Mouse (Mus musculus): ENCODE measurements around the gene Casc3.

Gene Casc3

DNA sequence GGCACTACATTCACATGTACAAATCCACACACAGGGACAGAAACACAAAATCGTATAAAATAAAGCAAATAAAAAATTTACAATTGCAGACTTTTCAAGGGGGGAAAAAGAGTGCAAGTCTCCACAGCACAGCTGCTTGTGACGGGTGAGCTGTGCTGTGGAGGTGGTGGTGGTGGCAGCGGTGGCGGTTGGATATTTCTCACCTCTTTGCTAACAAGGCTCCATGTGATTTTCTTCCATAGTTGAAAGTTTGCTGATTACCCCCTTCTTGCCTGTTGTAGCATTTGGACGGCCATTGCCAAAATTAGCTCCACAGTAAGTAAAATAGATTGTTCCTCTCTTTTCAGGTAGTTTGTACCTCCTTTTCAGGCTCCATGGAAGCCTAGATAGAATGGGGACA lies at the start of gene Casc3:
Gene Casc3, plus strand, starts transcription at position 301 of the 400 bp plus-strand sequence.
- no peak for DNase-seq (ENCODE audit: low spot score)

DNA sequence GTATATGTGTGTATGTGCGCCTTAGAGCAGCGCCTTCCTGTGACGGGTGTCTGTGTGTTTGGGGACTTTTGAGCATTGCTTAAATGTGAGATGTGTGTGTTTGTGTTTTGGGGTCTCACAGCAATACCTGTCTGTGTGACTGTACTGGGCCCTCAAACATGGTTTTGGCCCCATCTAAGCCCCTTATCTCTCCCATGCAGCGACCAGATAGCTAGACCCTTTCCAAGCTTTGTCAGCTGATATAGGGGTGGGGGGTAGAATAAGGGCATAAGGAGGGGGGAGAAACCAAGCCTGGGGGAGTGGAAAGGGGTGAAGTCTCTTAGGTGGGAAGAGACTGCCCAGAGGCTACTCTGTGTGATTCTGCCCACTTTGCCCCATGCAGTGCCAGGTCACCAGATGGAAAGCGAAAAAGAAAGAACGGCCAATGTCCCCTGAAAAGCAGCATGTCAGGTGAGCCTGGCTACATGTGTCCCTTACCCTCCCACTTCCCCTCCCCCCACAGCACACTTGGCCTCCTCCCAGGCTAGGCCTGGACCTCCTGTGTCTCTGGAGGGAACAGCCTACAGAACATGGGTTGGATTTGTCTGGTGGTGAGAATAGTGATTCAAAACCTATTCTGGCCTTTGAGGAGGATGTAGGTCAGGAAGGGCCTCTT lies 48.9 kb upstream of the Casc3 start:
- no peak for DNase-seq (ENCODE audit: low spot score)

- DNase-seq (ENCODE audit: low spot score): no peak
Measured at GRCm38 (mm10) chr11:98756711-98757110, 48.0 kb upstream of the Casc3 start.

DNA sequence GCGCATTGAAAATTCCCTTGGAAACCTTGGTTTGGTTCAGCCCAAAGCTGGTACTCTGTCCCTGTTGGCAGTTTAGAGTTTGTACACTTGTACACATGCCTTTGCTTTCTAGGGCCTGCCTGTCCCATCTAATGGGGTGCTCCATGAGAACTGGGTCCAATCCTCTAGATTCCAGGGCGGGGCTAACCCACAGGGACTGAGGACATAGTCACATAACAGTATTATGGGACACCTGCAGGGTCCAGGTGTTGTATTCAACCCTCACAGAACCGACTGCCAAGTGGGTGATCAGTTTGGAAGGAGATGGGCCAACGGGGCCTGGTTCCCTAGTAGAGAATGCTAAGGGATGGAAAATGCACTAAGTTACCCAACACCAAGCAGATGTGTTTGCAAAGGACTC lies 42.8 kb upstream of the Casc3 start:
- DNase-seq (ENCODE audit: low spot score): no peak

DNA sequence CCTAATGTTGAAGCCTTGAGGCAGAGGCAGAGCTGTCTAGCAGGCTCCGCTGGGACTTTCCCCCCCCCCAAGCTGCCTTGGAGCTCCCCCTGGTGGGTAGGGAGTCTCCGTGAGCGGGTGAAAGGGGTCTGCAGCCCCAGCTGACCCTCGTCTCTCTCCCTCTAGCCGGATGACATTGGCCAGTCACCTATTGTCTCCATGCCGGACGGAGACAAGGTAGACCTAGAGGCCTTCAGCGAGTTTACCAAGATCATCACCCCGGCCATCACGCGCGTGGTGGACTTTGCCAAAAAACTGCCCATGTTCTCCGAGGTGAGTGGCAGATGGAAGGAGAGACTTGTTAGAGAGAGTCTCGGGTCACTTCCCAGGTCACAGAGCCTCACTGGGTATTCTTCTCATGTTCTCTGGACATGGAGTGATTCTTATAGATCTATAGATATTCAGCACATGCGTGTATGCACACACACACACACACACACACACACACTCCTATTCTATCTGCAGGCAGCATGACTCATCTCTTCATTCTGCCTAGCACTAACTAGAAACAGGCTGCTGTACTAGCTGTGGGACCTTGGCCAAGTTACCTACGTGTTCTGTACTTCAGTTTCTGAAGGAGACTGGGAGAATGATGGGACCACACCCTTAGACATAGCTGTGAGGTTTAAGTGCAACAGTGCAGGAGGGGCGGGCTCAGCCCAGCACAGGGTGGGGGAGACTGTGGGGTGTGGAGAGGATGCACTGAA lies 41.8 kb upstream of the Casc3 start:
- DNase-seq (ENCODE audit: low spot score): no peak

GRCm38 (mm10) chr11:98763502-98763861 lies 41.2 kb upstream of the Casc3 start:
- DNase-seq (ENCODE audit: low spot score): no peak

- DNase-seq (ENCODE audit: low spot score): no peak
Measured at GRCm38 (mm10) chr11:98764091-98764490, 40.6 kb upstream of the Casc3 start.

- DNase-seq (ENCODE audit: low spot score): no peak
Measured at GRCm38 (mm10) chr11:98764746-98765145, 40.0 kb upstream of the Casc3 start.

GRCm38 (mm10) chr11:98765421-98766309 lies 39.0 kb upstream of the Casc3 start:
- no peak for DNase-seq (ENCODE audit: low spot score)

DNA sequence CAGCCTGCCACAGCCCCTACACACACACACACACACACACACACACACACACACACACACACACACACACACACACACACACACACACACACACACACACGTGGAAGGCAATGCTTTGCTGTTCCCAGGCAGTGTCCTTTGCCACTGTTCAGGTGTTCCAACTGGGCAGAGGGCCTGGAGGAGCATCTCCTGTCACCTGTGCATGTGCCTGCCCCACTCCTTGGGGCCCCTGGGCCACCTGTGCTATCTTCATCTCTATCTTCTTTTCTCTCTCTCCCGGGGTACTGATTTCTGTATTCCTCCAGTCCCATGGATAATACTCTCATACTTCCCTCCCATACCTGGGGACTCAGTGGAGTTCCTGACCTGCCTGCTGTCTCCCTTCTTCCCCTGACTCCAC lies 38.4 kb upstream of the Casc3 start:
- no peak for DNase-seq (ENCODE audit: low spot score)

- no peak for DNase-seq (ENCODE audit: low spot score)
Measured at GRCm38 (mm10) chr11:98766816-98767215, 37.9 kb upstream of the Casc3 start.

DNA sequence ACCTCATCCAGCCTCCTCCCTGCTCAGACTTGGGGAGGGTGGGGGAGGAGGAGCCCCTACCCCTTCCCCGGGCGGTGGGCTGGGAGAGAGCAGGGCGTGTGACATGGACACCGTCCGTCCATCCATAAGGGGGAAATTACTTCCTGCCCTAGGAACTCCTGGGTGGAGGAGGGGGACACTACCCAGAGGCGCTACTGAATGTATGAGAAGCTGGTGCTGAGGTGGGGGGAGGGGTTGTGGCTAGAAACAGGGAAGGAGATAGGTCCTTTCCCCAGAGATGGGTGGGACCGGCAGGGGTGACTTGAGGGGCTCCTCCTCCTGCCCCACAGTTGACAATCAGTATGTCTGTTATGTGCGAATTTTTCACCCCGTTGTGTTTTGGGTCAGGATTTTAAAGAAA lies 37.4 kb upstream of the Casc3 start:
- DNase-seq (ENCODE audit: low spot score): no peak

DNA sequence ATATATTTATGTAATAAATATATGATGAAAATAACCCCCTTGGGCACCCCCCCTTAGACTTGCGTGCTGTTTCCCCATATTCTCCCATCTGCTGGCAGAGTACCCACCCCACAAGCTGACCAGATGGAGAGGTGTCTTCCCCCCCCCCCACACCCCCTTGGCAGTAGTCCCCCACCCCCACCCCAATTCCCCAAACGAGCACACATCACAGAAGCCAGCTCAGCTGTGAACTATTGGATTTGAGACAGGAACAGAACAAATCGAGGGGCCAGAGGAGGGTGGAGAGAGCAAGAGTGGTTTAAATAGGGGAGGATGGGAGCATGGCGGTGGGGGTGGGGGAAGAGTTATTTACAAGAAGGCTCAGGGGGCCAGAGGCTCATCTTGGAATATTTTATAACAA lies 37.0 kb upstream of the Casc3 start:
- no peak for DNase-seq (ENCODE audit: low spot score)

DNA sequence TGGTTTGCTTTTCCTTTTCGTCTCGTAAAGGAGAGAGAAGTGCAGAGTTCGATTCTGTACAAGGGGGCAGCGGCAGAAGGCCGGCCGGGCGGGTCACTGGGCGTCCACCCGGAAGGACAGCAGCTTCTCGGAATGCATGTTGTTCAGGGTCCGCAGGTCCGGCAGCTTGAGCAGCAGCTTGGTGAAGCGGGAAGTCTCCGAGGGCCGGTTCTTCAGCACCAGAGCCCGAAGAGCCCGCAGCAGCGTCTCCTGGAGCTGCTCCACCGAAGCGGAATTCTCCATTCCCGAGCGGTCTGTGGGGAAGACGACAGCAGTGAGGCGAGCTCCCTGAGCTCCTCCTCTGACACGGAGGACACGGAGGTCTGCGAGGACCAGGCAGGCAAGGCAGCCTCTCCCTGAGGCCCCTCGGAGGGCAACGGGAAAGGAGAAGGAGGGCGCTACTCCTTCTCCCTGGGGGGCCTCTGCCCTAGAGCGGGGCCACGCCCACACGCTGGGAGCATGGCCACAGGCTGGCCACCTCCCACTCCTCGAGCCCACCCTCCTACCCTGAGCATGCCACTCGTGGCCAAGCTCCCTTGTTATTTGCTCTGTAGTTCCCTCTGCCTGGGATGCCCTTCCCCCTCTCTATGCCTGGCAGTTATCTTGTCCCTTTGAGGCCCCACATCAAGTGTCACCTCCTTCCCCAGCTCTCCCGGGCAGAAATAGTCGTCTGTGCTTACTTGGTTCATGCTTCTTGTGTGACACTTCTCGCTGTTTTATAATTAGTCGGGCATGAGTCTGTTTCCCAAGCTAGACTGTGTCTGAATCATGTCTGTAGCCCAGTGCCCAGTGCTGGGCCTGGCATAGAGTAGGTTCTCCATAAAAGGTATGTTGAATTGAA lies 36.3 kb upstream of the Casc3 start:
- DNase-seq (ENCODE audit: low spot score): no peak

- DNase-seq (ENCODE audit: low spot score): no peak
Measured at GRCm38 (mm10) chr11:98769007-98769954, 35.4 kb upstream of the Casc3 start.

DNA sequence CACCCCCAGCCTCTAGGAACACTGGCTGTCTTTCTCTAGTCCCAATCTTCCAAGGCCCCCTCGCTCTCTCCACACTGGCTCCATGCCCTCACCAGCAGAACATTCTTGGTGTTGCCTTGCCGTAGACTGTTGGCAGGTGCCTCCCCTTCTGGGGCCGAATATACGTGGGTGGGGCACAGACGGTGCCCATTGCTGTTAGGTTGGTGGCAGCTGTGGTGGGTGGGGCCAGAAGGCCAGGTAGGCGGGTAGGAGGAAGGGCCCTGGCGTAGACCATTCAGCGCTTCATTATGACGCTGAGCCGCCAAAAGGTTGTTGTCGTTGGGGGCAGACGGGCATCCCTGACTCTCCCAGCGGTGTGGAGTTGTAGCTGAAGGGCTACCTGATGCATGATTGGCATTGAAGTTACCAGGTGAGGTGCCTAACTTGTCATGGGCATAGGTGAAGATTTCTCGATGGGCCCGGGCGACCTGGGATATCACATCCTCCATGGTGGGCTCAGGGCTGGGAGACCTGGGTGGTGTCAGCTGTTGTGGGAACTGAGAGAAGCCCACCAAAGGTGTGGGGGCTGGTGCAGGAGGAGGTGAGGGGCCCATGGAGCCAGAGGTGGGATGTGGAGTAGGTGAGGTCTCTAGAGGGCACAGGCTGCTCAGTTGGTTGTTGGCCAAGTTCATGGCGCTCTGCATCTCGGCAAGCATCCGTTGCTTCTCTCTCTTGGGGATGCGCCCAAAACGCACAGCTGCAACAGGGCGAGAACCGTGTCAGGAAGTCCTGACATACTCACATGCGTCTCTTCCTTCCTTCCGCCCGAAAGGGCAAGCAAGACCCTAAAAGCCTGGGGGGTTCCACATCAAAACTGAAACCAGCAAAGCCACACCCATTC lies 34.4 kb upstream of the Casc3 start:
- no peak for DNase-seq (ENCODE audit: low spot score)

DNA sequence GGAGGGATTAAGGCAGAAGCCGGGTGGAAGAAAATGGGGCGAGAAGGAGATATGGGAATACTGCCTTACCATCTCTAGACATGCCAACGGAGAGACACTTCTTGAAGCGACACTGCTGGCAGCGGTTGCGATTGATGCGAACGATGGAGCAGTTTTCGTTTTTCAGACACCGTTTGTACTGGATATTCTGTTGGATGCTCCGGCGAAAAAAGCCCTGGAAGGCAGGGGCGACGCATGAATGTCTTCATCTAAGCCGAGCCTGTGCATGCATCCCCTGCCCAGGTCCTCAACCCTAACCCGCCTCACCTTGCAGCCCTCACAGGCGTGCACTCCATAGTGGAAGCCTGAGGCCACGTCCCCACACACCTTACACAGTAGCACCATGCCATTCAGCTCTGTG lies 33.6 kb upstream of the Casc3 start:
- no peak for DNase-seq (ENCODE audit: low spot score)

DNA sequence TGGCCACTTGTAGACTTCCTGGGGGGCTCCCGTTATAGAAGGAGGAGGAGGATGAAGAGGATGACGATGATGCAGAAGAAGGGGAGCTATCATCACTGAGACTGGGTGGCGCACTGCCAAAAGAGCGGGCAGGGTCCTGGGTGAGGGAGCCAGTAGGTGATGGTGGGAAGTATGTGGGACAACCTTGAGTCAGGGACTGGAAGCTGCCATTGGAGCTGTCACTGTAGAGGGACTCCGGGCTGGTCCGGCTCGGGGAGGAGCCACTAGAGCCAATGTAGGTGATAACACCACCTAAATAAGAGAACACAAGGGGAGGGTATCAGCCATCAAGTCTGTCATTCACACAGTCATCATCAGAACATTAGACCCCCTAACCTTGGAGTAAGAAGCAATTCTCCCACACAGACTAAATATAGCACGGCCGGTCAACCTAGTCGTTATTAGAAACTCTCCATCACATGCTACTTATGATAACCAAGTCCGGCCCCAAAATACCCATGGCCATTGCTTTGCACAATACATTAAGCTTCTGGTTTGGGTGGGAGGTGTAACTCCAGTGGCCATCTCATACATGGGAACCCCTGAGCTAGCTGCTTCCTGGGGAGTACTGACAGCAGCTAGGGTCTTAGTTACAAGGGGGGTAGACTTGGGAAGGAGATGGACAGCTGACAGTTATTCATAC lies 32.7 kb upstream of the Casc3 start:
- no peak for DNase-seq (ENCODE audit: low spot score)

- DNase-seq (ENCODE audit: low spot score): no peak
Measured at GRCm38 (mm10) chr11:98772667-98773171, 32.0 kb upstream of the Casc3 start.

All from left cerebral cortex, adult 11 months (tissue).